Mouse (Mus musculus) bone marrow, adult 2 months (tissue): Measurements from ENCODE around the gene Stpg1.

Experiments used
- CTCF ChIP-seq: fragments of 200-500 bp; IDR thresholded peaks from 2 replicates; pipeline ENCODE4 v1.5.1; 2011; ENCODE audit warnings: low read length, control low read depth; ENCODE audit not compliant: control insufficient read depth, insufficient read depth
- POLR2A ChIP-seq: fragments of 200-500 bp; IDR thresholded peaks from 2 replicates; pipeline ENCODE4 v1.6.1; 2011; ENCODE audit warnings: low read depth, mild to moderate bottlenecking, control low read depth, low read length, borderline replicate concordance; ENCODE audit not compliant: control insufficient read depth

DNA sequence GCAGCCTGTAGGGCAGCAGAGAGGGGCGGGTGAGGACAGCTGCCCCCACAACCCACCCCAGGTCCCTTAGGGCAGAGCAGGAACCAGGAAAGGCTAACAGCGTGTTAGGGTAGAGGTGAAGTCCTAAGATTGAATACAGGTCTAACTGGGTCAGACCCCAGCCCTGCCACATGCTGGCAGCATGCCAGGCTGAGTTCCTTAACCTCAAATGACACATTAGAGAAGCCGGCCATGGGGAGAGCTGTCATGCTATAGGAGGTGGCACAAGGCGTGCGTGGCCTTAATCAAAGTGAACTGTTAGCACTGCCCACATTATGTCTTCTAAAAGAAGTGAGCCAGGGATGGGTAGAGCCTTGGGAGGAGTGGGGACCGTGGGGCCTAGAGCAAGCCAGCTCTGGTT lies 54.7 kb downstream of the Stpg1 start:
- TF ChIP-seq POLR2A (no peak), CTCF (no peak)
